Mouse (Mus musculus): Measurements from ENCODE around the gene Tchhl1.

DNA sequence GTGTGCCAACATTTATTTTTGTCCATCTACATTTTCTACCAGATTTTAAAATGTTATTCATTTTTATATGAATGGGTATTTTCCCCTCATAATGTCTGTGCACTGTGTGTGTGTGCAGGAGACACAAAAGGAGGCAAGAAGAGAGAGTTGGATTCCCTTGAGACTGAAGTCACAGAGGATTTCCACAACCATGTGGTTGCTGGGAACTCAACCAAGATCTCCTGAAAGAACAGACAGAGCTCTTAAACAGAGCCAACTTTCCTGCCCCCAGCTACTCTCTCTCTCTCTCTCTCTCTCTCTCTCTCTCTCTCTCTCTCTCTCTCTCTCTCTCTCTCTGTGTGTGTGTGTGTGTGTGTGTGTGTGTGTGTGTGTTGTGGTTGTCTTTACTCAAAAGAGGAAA is 30.6 kb downstream of the Tchhl1 start:
- TF ChIP-seq CTCF (IDR thresholded peaks at IDR 0.05; ENCODE audit: low read depth): no peak
- no peak for TF ChIP-seq EP300 (IDR thresholded peaks at IDR 0.05; ENCODE audit: low read depth)

Data from liver, embryonic 14.5 days (tissue).